ENCODE assay signal across 8 mouse cellular contexts in the genomic region with DNA sequence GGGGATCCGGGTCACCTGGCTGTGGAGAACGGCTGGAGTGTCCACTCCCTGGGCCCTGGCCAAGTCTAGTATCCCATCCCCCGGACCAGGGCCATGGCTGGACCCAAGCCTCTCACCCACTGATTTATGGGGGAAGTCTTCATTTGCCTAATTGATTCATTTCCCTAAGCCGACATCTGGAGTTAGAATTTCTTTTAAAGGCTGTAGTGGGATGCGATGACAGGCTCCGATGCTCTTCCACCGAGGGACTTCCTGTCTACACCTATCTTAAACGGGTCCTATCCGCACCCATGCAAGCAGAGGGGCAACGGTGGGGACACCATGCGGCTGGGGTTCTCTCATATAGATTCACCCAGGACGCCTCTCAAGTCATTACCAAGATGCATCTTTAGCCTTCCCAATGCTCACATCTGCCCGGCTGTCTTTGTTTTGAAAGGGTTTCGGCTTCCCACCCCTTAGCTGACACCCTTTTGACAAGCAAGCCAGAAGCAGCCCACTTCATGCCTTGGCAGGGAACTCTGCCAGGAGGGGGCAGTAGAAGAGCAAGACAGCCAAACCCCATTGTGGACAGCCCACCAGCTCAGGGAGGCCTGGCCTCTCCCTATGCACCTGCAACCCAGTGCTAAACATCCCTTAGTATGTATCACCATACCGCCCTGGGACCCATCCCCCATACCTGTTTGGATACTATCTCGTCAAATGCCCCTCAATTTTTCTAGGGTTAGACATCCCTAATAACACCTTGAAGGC.
A peak's percentile ranks its signal among the peaks of the same experiment; 100 is the strongest.
DNase-seq lines count a peak whose midpoint lies in the region; ATAC-seq and TF ChIP-seq lines count a peak whose summit lies in the region.

No protein-coding gene starts in this region.

- DNase-seq in heart, embryonic 10.5 days (ENCODE audit: low spot score), result peak; percentile 78
- peak; percentile 3 for DNase-seq in adrenal gland, adult 8-10 months
- DNase-seq in forebrain, embryonic 11.5 days (ENCODE audit: low spot score), result peak; percentile 83
- peak; percentile 44 for DNase-seq in limb, embryonic 14.5 days (ENCODE audit: low spot score)
- DNase-seq in yolk sac, embryonic 10.5 days (ENCODE audit: low spot score), result peak; percentile 23

- no peaks in the 10 kb centered on the region for H3K36me3 ChIP-seq in heart, embryonic 10.5 days
- H3K36me3 ChIP-seq in heart, embryonic 11.5 days (ENCODE audit: control insufficient read depth, insufficient read depth, low read length), result no peaks in the 10 kb centered on the region
- H3K36me3 ChIP-seq in forebrain, embryonic 11.5 days (ENCODE audit: control insufficient read depth, insufficient read depth, low read length), result no peaks in the 10 kb centered on the region
- H3K36me3 ChIP-seq in kidney, embryonic 15.5 days, result no peaks in the 10 kb centered on the region
- H3K36me3 ChIP-seq in limb, embryonic 14.5 days (ENCODE audit: control insufficient read depth, insufficient read depth, low read length), result no peaks in the 10 kb centered on the region
- no peaks in the 10 kb centered on the region for H3K36me3 ChIP-seq in neural tube, embryonic 14.5 days (ENCODE audit: control insufficient read depth, insufficient read depth, low read length)

- H3K9ac ChIP-seq in heart, embryonic 11.5 days (ENCODE audit: low read depth, low read length), result no peak overlapping the region
- no peak overlapping the region for H3K9ac ChIP-seq in forebrain, embryonic 11.5 days (ENCODE audit: low read length)
- no peak overlapping the region for H3K9ac ChIP-seq in kidney, embryonic 15.5 days
- H3K9ac ChIP-seq in limb, embryonic 14.5 days (ENCODE audit: low read depth, low read length, severe bottlenecking), result no peak overlapping the region
- H3K9ac ChIP-seq in neural tube, embryonic 14.5 days (replicated peaks; ENCODE audit: low read depth, low read length), result no peak overlapping the region

- no peaks in the 10 kb centered on the region for H3K9me3 ChIP-seq in heart, embryonic 10.5 days
- no peaks in the 10 kb centered on the region for H3K9me3 ChIP-seq in heart, embryonic 11.5 days (replicated peaks; ENCODE audit: control insufficient read depth, low read length)
- H3K9me3 ChIP-seq in forebrain, embryonic 11.5 days (ENCODE audit: control insufficient read depth, low read length), result no peaks in the 10 kb centered on the region
- no peaks in the 10 kb centered on the region for H3K9me3 ChIP-seq in kidney, embryonic 15.5 days (replicated peaks)
- H3K9me3 ChIP-seq in limb, embryonic 14.5 days (ENCODE audit: control insufficient read depth, low read length), result no peaks in the 10 kb centered on the region
- no peaks in the 10 kb centered on the region for H3K9me3 ChIP-seq in neural tube, embryonic 14.5 days (ENCODE audit: control insufficient read depth, low read length)

- 0 out of 2 replicates have a peak, but pooled peaks cover 3% of the 10 kb centered on the region for H3K4me1 ChIP-seq in heart, embryonic 10.5 days
- H3K4me1 ChIP-seq in heart, embryonic 11.5 days (ENCODE audit: control insufficient read depth, insufficient read depth, low read length), result no peaks in the 10 kb centered on the region
- peaks cover 16% of the 10 kb centered on the region; the same call in 1 of the 2 replicates for H3K4me1 ChIP-seq in forebrain, embryonic 11.5 days (replicated peaks; ENCODE audit: control insufficient read depth, insufficient read depth, low read length)
- peaks cover 9% of the 10 kb centered on the region for H3K4me1 ChIP-seq in kidney, embryonic 15.5 days
- H3K4me1 ChIP-seq in limb, embryonic 14.5 days (ENCODE audit: control insufficient read depth, insufficient read depth, low read length), result peaks cover 16% of the 10 kb centered on the region
- peaks cover 32% of the 10 kb centered on the region; the same call in 1 of the 2 replicates for H3K4me1 ChIP-seq in neural tube, embryonic 14.5 days (ENCODE audit: control insufficient read depth, insufficient read depth, low read length)

- 44% methylated on average over 16 of the region's 16 CpGs for WGBS in heart, embryonic 10.5 days
- 31% methylated on average over 16 of the region's 16 CpGs for WGBS in heart, embryonic 11.5 days (ENCODE audit: insufficient replicate concordance)
- 52% methylated on average over 16 of the region's 16 CpGs for WGBS in forebrain, embryonic 11.5 days
- 17% methylated on average over 16 of the region's 16 CpGs for WGBS in kidney, embryonic 15.5 days
- 14% methylated on average over 16 of the region's 16 CpGs for WGBS in limb, embryonic 14.5 days
- 19% methylated on average over 16 of the region's 16 CpGs for WGBS in neural tube, embryonic 14.5 days

- no peak overlapping the region for H3K4me3 ChIP-seq in heart, embryonic 10.5 days
- H3K4me3 ChIP-seq in heart, embryonic 11.5 days (ENCODE audit: low read depth, low read length), result no peak overlapping the region
- H3K4me3 ChIP-seq in forebrain, embryonic 11.5 days (ENCODE audit: low read depth, low read length), result no peak overlapping the region
- no peak overlapping the region for H3K4me3 ChIP-seq in kidney, embryonic 15.5 days (replicated peaks)
- no peak overlapping the region for H3K4me3 ChIP-seq in limb, embryonic 14.5 days (replicated peaks; ENCODE audit: low read length)
- no peak overlapping the region for H3K4me3 ChIP-seq in neural tube, embryonic 14.5 days (ENCODE audit: low read depth, low read length)

- peaks cover 9% of the 10 kb centered on the region for H3K27me3 ChIP-seq in heart, embryonic 10.5 days (ENCODE audit: insufficient read depth, poor library complexity, severe bottlenecking)
- no peaks in the 10 kb centered on the region; the same call in 1 of the 2 replicates for H3K27me3 ChIP-seq in heart, embryonic 11.5 days (ENCODE audit: control insufficient read depth, insufficient read depth, low read length)
- H3K27me3 ChIP-seq in forebrain, embryonic 11.5 days (ENCODE audit: control insufficient read depth, insufficient read depth, low read length), result no peaks in the 10 kb centered on the region
- peaks cover 16% of the 10 kb centered on the region; the same call in 1 of the 2 replicates for H3K27me3 ChIP-seq in kidney, embryonic 15.5 days
- no peaks in the 10 kb centered on the region for H3K27me3 ChIP-seq in limb, embryonic 14.5 days (ENCODE audit: control insufficient read depth, insufficient read depth, low read length)
- H3K27me3 ChIP-seq in neural tube, embryonic 14.5 days (ENCODE audit: control insufficient read depth, insufficient read depth, low read length), result no peaks in the 10 kb centered on the region

- no peak overlapping the region for H3K27ac ChIP-seq in heart, embryonic 10.5 days
- H3K27ac ChIP-seq in heart, embryonic 11.5 days (ENCODE audit: low read depth, low read length), result no peak overlapping the region
- H3K27ac ChIP-seq in forebrain, embryonic 11.5 days (ENCODE audit: low read depth, low read length), result peak overlapping the region; percentile 34; the same call in 1 of the 2 replicates
- H3K27ac ChIP-seq in kidney, embryonic 15.5 days, result no peak overlapping the region
- no peak overlapping the region for H3K27ac ChIP-seq in limb, embryonic 14.5 days (replicated peaks; ENCODE audit: low read depth, low read length)
- H3K27ac ChIP-seq in neural tube, embryonic 14.5 days (ENCODE audit: low read depth, low read length), result peak overlapping the region; percentile 35; the same call in 1 of the 2 replicates

- no peak overlapping the region for H3K4me2 ChIP-seq in heart, embryonic 11.5 days
- no peak overlapping the region for H3K4me2 ChIP-seq in forebrain, embryonic 11.5 days (ENCODE audit: low read depth, low read length, severe bottlenecking)
- 0 out of 2 replicates have a peak overlapping the region, but pooled peaks have one; percentile 31 for H3K4me2 ChIP-seq in kidney, embryonic 15.5 days
- no peak overlapping the region for H3K4me2 ChIP-seq in limb, embryonic 14.5 days (replicated peaks; ENCODE audit: low read depth, low read length, severe bottlenecking)
- H3K4me2 ChIP-seq in neural tube, embryonic 14.5 days (ENCODE audit: low read depth, low read length), result peak overlapping the region; percentile 12; the same call in 1 of the 2 replicates

- no peak for TF ChIP-seq POLR2A in limb, embryonic 14.5 days (IDR thresholded peaks at IDR 0.05; ENCODE audit: borderline replicate concordance, extremely low read depth, insufficient read depth, insufficient read length)

- ATAC-seq in heart, embryonic 11.5 days (replicated peaks; ENCODE audit: insufficient number of reproducible peaks, low FRiP score, low TSS enrichment), result no peak
- peak; percentile 62 for ATAC-seq in forebrain, embryonic 11.5 days (replicated peaks; ENCODE audit: low FRiP score)
- ATAC-seq in kidney, embryonic 15.5 days (replicated peaks; ENCODE audit: low FRiP score), result peak; percentile 64; the same call in 1 of the 2 replicates
- ATAC-seq in limb, embryonic 14.5 days (ENCODE audit: low FRiP score, low read depth), result no peak
- ATAC-seq in neural tube, embryonic 14.5 days (ENCODE audit: low read depth), result peak; percentile 68; the same call in 1 of the 2 replicates

Comparison
In these comparisons a context has a peak if more than half of its experiments do, and no peak if none do; other contexts are left out.
1. DNase-seq: peak in every context shown above with its lines; median percentile 83 in forebrain, embryonic 11.5 days; 78 in heart, embryonic 10.5 days; 44 in limb, embryonic 14.5 days; 23 in yolk sac, embryonic 10.5 days; 3 in adrenal gland, adult 8-10 months.
2. H3K27ac ChIP-seq: peak in forebrain, embryonic 11.5 days (single experiment) and neural tube, embryonic 14.5 days (single experiment); none in heart, embryonic 10.5 days (single experiment), heart, embryonic 11.5 days (single experiment), kidney, embryonic 15.5 days (single experiment) and limb, embryonic 14.5 days (single experiment).
3. ATAC-seq: peak in forebrain, embryonic 11.5 days (single experiment), kidney, embryonic 15.5 days (single experiment) and neural tube, embryonic 14.5 days (single experiment); none in heart, embryonic 11.5 days (single experiment) and limb, embryonic 14.5 days (single experiment).
4. H3K4me2 ChIP-seq: peak in kidney, embryonic 15.5 days (single experiment) and neural tube, embryonic 14.5 days (single experiment); none in heart, embryonic 11.5 days (single experiment), forebrain, embryonic 11.5 days (single experiment) and limb, embryonic 14.5 days (single experiment).